In the genomic region with DNA sequence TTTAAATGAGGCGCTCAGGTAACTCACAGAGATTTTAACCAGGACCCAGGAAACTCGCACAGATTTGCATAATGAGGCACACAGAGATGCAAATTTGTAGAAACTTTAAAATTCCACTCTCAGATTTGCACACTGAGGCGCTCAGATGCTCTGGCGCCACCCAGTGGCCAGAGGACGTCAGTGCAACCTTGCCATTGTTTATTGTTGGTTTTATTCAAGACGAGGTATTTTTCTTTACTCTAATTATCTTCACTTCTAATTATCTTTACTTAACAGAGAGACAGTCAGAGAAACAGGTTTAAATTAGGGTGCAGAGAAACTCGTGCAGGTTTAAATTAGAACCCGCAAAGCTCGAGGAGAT, we compare ENCODE assay signal across 8 mouse cellular contexts. TPM values are rescaled to one million over a fixed set of nuclear protein-coding genes. Genes with fewer than 3 reads are reported as not detected.
DNase-seq lines count a peak whose midpoint lies in the region; ATAC-seq and TF ChIP-seq lines count a peak whose summit lies in the region.
"Not testable (repeated sequence)": the region's sequence is repeated elsewhere in the genome, so short reads cannot be mapped to it uniquely, and the experiment has no call there.

No protein-coding gene starts in this region.

- not testable (repeated sequence) for H3K9me3 ChIP-seq in liver, postnatal 0 days (ENCODE audit: low read length)
- H3K9me3 ChIP-seq in neural tube, embryonic 15.5 days (replicated peaks): peaks cover 22% of the 10 kb centered on the region

- DNase-seq in embryo, embryonic 9.5 days (ENCODE audit: extremely low spot score): peak; percentile 63
- DNase-seq in gastrocnemius, postnatal 25 days: peak; percentile 42
- DNase-seq in kidney, adult 2 months: peak; percentile 84
- peak; percentile 79 for DNase-seq in liver, postnatal 0 days
- peak; percentile 82 for DNase-seq in testis, postnatal 10 days (ENCODE audit: low spot score)

- H3K36me3 ChIP-seq in kidney, adult 2 months (ENCODE audit: control insufficient read depth, insufficient read depth, low read length): peaks cover 26% of the 10 kb centered on the region; the same call in 1 of the 2 replicates
- H3K36me3 ChIP-seq in liver, postnatal 0 days (replicated peaks; ENCODE audit: insufficient read depth, low read length): peaks cover 14% of the 10 kb centered on the region
- H3K36me3 ChIP-seq in neural tube, embryonic 15.5 days: peaks cover 31% of the 10 kb centered on the region

- not testable (repeated sequence) for TF ChIP-seq EP300 in liver, postnatal 0 days (IDR thresholded peaks at IDR 0.05; ENCODE audit: low read depth)

- not testable (repeated sequence) for H3K27me3 ChIP-seq in kidney, adult 2 months (replicated peaks; ENCODE audit: control insufficient read depth, insufficient read depth, low read length); liver, postnatal 0 days (ENCODE audit: insufficient read depth, low read length); neural tube, embryonic 15.5 days (replicated peaks)

- H3K4me1 ChIP-seq in bone marrow, adult 2 months (ENCODE audit: control insufficient read depth, insufficient read depth, low read length); kidney, adult 2 months (ENCODE audit: control insufficient read depth, insufficient read depth, low read length); liver, postnatal 0 days (ENCODE audit: insufficient read depth); neural tube, embryonic 15.5 days: not testable (repeated sequence)

- not testable (repeated sequence) for H3K9ac ChIP-seq in liver, postnatal 0 days (replicated peaks); neural tube, embryonic 15.5 days (replicated peaks)

- TF ChIP-seq CTCF in bone marrow, adult 2 months (IDR thresholded peaks at IDR 0.05; ENCODE audit: control insufficient read depth, insufficient read depth, low read length): peak; percentile 96
- TF ChIP-seq CTCF in kidney, adult 2 months (conservative IDR thresholded peaks at IDR 0.05; ENCODE audit: insufficient read depth, insufficient read length, low read depth, low read length): not testable (repeated sequence)
- TF ChIP-seq CTCF in liver, postnatal 0 days (IDR thresholded peaks at IDR 0.05; ENCODE audit: low read depth): peak; percentile 98

- WGBS in bone marrow, adult 2 months: 48% methylated on average over 9 of the region's 9 CpGs
- 63% methylated on average over 9 of the region's 9 CpGs for WGBS in kidney, adult 2 months
- 48% methylated on average over 9 of the region's 9 CpGs for WGBS in liver, postnatal 0 days (ENCODE audit: insufficient replicate concordance)
- WGBS in neural tube, embryonic 15.5 days: 47% methylated on average over 9 of the region's 9 CpGs

- H3K4me2 ChIP-seq in liver, postnatal 0 days (ENCODE audit: low read depth, low read length); neural tube, embryonic 15.5 days: not testable (repeated sequence)

- H3K4me3 ChIP-seq in bone marrow, adult 2 months (replicated peaks; ENCODE audit: control insufficient read depth, low read depth, low read length); kidney, adult 2 months (ENCODE audit: insufficient read depth, low read depth, low read length); liver, postnatal 0 days (ENCODE audit: low read depth, low read length); neural tube, embryonic 15.5 days (replicated peaks): not testable (repeated sequence)

- H3K27ac ChIP-seq in bone marrow, adult 2 months (ENCODE audit: control insufficient read depth, insufficient read depth, low read depth, low read length, poor library complexity); kidney, adult 2 months (ENCODE audit: insufficient read depth, low read depth, low read length); liver, postnatal 0 days (ENCODE audit: low read depth): not testable (repeated sequence)
- H3K27ac ChIP-seq in neural tube, embryonic 15.5 days (replicated peaks): 0 out of 2 replicates have a peak overlapping the region, but pooled peaks have one; percentile 6

- TF ChIP-seq POLR2A in bone marrow, adult 2 months (IDR thresholded peaks at IDR 0.05; ENCODE audit: borderline replicate concordance, control insufficient read depth, low read depth, low read length); kidney, adult 2 months (IDR thresholded peaks at IDR 0.05; ENCODE audit: low read depth, low read length): not testable (repeated sequence)

- peak; percentile 58 for ATAC-seq in CD4-positive, CD25-positive, alpha-beta regulatory T cell, adult 4 months
- ATAC-seq in liver, postnatal 0 days; neural tube, embryonic 15.5 days (ENCODE audit: low FRiP score): not testable (repeated sequence)

RNA-seq across cellular contexts. Expression of a gene that starts 11.2 kb away (rescaled TPM):
- 100 to 1,000 TPM in 1 of 2 experiments, 10 to 100 TPM in 1; 25.2 to 130 TPM for polyA plus RNA-seq in CD4-positive, CD25-positive, alpha-beta regulatory T cell, adult 4 months (2017; shearing (Covaris generic))
- polyA plus RNA-seq in bone marrow, adult 2 months (2011; ENCODE audit: insufficient read depth, insufficient read length, low replicate concordance, missing spikeins): 135 and 477 TPM in 2 replicates
- total RNA-seq in gastrocnemius, postnatal 25 days (2021): 10 to 100 TPM; 31.6 to 43.1 TPM
- 108 and 184 TPM in 2 replicates for polyA plus RNA-seq in kidney, adult 2 months (2012; rRNA removed)
- polyA plus RNA-seq in liver, postnatal 0 days (2015; fragmentation: Nextera tagmentation; extraction: Ambion mirVana): 64.4 and 87.0 TPM in 2 replicates
- 134 and 143 TPM in 2 replicates for polyA plus RNA-seq in neural tube, embryonic 15.5 days (2015; fragmentation: Nextera tagmentation; extraction: Ambion mirVana)
